Mouse (Mus musculus): Measurements from ENCODE around the gene Flii. TPM values are rescaled to one million over a fixed set of nuclear protein-coding genes. Genes with fewer than 3 reads are reported as not detected.
A peak's percentile ranks its signal among the peaks of the same experiment; 100 is the strongest.

Flii gene
- total and polyA plus RNA-seq, 3 experiments = 71.8 to 111 TPM; not detected in 1

DNA sequence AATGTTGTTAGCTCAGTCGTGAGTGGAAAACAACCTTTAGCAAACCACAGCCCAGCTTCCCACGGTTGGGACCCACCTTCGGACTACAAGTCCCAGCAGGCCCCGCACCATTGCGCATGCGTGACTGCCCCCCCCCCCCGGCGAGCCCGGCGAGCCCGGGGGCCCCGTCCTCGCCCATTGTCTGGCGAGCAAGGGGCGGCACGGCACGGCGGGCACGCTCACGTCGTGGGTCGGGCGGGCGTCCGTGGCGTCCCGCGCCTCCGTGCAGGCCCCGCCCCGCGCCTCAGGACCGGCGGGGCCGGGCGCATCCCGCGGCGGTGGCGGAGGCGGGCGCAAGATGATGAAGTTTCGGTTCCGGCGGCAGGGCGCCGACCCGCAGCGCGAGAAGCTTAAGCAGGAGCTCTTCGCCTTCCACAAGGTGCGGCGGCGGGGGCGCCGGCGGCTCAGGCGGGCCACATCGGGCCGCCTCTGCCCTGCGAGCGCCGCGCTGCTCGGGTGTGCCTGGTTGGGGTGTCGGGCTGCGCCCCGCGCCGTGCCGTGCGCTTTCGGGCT, 27.5 kb downstream of the Flii start, which contains the start of gene Llgl1 (continued):
- TF ChIP-seq HCFC1 (IDR thresholded peaks at IDR 0.05; ENCODE audit: low read depth, low read length) (peak; percentile 97), CTCF (IDR thresholded peaks at IDR 0.05 in 2 of 3, conservative IDR thresholded peaks at IDR 0.05 in 1 of 3; ENCODE audit: control insufficient read depth in 1 of 3, insufficient read depth in 1 of 3, low read depth in 2 of 3, low read length in 3 of 3, poor library complexity in 1 of 3, severe bottlenecking in 1 of 3) (no peak), MYC (IDR thresholded peaks at IDR 0.05; ENCODE audit: low read depth, low read length) (no peak), MAZ (IDR thresholded peaks at IDR 0.05; ENCODE audit: low read depth, low read length) (peak; percentile 99), JUND (IDR thresholded peaks at IDR 0.05; ENCODE audit: low read depth, low read length) (no peak), POLR2A (IDR thresholded peaks at IDR 0.05; ENCODE audit: control insufficient read depth in 1 of 2, insufficient read depth in 1 of 2, low read depth in 1 of 2, low read length in 2 of 2, poor library complexity in 1 of 2) (peak; percentile 67 to 71; a peak in 3 of 4 replicates), ZKSCAN1 (IDR thresholded peaks at IDR 0.05; ENCODE audit: low read depth, low read length) (no peak)

DNA sequence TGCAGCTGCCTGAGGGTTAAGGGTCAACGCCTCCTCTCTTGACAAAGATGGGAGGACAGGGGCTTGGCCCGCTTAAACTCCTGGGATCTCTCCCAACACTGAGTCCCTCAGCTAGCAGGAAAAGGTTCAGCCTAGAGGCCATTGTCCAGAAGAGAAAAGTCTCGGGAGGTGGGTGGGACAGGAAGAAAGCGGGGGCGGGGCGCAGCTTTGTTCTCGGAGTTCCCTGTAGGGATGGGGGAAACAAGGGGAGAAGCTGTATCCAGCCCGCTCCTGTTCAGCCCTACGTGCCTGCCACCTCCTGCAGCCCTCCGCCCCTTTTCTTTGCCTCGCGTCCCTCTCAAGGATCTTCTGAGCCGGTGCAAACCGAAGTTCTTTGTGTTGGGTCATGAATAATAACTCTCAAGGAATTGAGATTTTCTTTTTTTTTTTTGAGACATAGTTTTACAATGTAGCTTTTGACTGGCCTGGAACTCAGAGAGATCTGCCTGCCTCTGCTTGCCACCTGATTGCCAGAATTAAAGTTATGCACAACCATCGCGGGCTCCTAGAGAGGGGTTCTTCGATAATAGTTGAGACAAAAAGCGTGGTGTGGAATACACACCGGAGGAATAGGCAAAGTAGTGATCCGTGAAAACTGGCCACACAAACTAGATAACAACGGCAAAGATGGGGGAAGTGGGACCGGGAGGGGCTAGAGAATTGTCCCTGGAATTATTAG, 28.1 kb downstream of the Flii start:
- peaks cover 0 to 4% of the 10 kb centered on the region in 2 experiments; a peak in 1 of 4 replicates for H3K27me3 ChIP-seq (ENCODE audit: control insufficient read depth in 1 of 2, insufficient read depth in 2 of 2, low read length in 2 of 2)
- DNase-seq (ENCODE audit: low read depth, low spot score) = peak; percentile 71
- peak overlapping the region; percentile 17 for H3K27ac ChIP-seq (ENCODE audit: control insufficient read depth, low read depth, low read length)
- no peaks in the 10 kb centered on the region for H3K9me3 ChIP-seq (replicated peaks; ENCODE audit: insufficient read depth, low read length)
- TF ChIP-seq ZNF384 (IDR thresholded peaks at IDR 0.05; ENCODE audit: low read depth, low read length) (peak; percentile 29; the same call in 1 of the 2 replicates), ZMIZ1 (IDR thresholded peaks at IDR 0.05; ENCODE audit: low read depth, low read length) (0 out of 2 replicates have a peak, but pooled peaks have one; percentile 68), RCOR1 (IDR thresholded peaks at IDR 0.05; ENCODE audit: low read depth, low read length) (0 out of 2 replicates have a peak, but pooled peaks have one; percentile 34), SIN3A (IDR thresholded peaks at IDR 0.05; ENCODE audit: low read length) (peak; percentile 37; the same call in 1 of the 2 replicates), USF1 (IDR thresholded peaks at IDR 0.05; ENCODE audit: low read depth, low read length) (no peak), MAZ (IDR thresholded peaks at IDR 0.05; ENCODE audit: low read depth, low read length) (peak; percentile 78), EP300 (IDR thresholded peaks at IDR 0.05; ENCODE audit: low read depth in 1 of 2, low read length in 2 of 2) (no peak), MAX (IDR thresholded peaks at IDR 0.05; ENCODE audit: low read length) (0 out of 2 replicates have a peak, but pooled peaks have one; percentile 23), CHD1 (IDR thresholded peaks at IDR 0.05; ENCODE audit: low read depth, low read length) (peak; percentile 76; the same call in 1 of the 2 replicates), NELFE (IDR thresholded peaks at IDR 0.05; ENCODE audit: low read depth, low read length) (peak; percentile 32; the same call in 1 of the 2 replicates)
- peaks cover 8 to 16% of the 10 kb centered on the region in 2 experiments for H3K4me1 ChIP-seq (ENCODE audit: control insufficient read depth in 1 of 2, insufficient read depth in 2 of 2, low read length in 2 of 2)
- peaks cover 0 to 10% of the 10 kb centered on the region in 2 experiments; a peak in 2 of 4 replicates for H3K36me3 ChIP-seq (ENCODE audit: control insufficient read depth in 1 of 2, insufficient read depth in 2 of 2, low read length in 2 of 2)
- peaks cover 4% of the 10 kb centered on the region; the same call in 1 of the 2 replicates for H3K79me2 ChIP-seq (ENCODE audit: control insufficient read depth, insufficient read depth, low read length, poor library complexity)
- H3K4me3 ChIP-seq (ENCODE audit: control insufficient read depth in 1 of 2, insufficient read depth in 1 of 2, low read depth in 2 of 2, low read length in 2 of 2) = peak overlapping the region; percentile 65 to 96
- peak overlapping the region; percentile 91 for H3K9ac ChIP-seq (ENCODE audit: control insufficient read depth, low read depth, low read length, poor library complexity, severe bottlenecking)

Data from MEL (cell line).